Mouse (Mus musculus): ENCODE data around the gene Rnf182. TPM values are rescaled to one million over a fixed set of nuclear protein-coding genes. Genes with fewer than 3 reads are reported as not detected.

Gene Rnf182
- polyA plus RNA-seq, 1 experiment from 2014 or later, result 4.3 TPM

DNA sequence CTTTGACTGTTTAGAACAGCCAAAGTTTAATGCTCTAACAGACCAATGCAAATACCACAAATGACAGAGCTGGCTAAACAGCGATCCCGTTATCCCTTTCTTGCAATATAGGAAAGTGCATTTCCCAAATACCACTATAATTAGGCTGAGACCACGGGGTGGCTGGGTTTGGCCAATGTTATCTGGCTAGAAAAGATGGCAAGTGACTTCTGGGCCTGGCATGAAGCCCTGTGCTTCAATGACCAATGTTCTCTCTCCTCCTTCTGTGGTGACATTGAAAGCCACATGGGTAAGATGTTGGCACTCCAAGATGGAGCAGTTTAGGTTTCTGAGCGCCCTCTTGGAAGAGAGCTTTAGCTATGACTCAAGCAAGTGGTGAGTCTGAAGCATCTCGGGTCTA, 100.0 kb downstream of the Rnf182 start:
- Histone ChIP-seq H3K9ac (ENCODE audit: low read depth, low read length) (no peak overlapping the region), H3K4me2 (no peak overlapping the region), H3K27me3 (ENCODE audit: control insufficient read depth, insufficient read depth, low read length) (peaks cover 3% of the 10 kb centered on the region; the same call in 1 of the 2 replicates), H3K9me3 (replicated peaks; ENCODE audit: control insufficient read depth, low read length) (no peaks in the 10 kb centered on the region), H3K4me3 (ENCODE audit: low read depth, low read length) (no peak overlapping the region), H3K4me1 (ENCODE audit: control insufficient read depth, insufficient read depth, low read length) (peaks cover 10% of the 10 kb centered on the region; the same call in 1 of the 2 replicates), H3K36me3 (ENCODE audit: control insufficient read depth, insufficient read depth, low read length) (no peaks in the 10 kb centered on the region), H3K27ac (ENCODE audit: low read depth, low read length) (no peak overlapping the region)
- ATAC-seq (replicated peaks; ENCODE audit: insufficient number of reproducible peaks, low FRiP score, low TSS enrichment), result no peak
- WGBS (ENCODE audit: insufficient replicate concordance), result 83% methylated on average over 5 of the region's 5 CpGs

DNA sequence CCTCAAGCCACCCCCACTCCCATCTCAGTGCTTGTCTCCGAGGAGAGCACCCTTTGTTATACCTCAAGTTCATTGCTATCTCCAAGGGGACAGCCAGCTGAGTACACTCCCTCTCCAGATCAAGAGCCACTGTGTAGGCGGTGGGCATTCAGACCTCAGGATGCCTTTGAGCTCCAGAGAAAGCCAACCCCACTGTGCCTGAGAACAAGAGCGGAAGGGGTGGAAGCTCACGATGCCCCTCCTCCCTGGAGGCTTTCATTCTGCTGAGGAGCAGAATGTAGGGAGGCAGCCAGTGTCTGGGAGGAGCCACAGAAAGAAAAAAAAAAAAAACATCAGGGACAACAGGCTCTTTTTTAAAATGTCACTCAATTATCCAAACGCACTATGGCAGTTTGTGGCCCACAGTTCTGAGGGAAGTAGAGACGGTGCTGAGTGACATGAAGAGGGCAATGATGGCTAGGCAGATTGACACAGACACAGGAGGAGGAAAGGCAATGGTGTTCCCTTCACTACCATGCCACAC, 101.1 kb downstream of the Rnf182 start:
- H3K27me3 ChIP-seq (ENCODE audit: control insufficient read depth, insufficient read depth, low read length), result peaks cover 3% of the 10 kb centered on the region; the same call in 1 of the 2 replicates
- no peaks in the 10 kb centered on the region for H3K9me3 ChIP-seq (replicated peaks; ENCODE audit: control insufficient read depth, low read length)
- no peak overlapping the region for H3K4me2 ChIP-seq
- no peak overlapping the region for H3K27ac ChIP-seq (ENCODE audit: low read depth, low read length)
- H3K4me1 ChIP-seq (ENCODE audit: control insufficient read depth, insufficient read depth, low read length), result peaks cover 11% of the 10 kb centered on the region; the same call in 1 of the 2 replicates
- no peaks in the 10 kb centered on the region for H3K36me3 ChIP-seq (ENCODE audit: control insufficient read depth, insufficient read depth, low read length)
- ATAC-seq (replicated peaks; ENCODE audit: insufficient number of reproducible peaks, low FRiP score, low TSS enrichment), result no peak
- H3K4me3 ChIP-seq (ENCODE audit: low read depth, low read length), result no peak overlapping the region
- 57% methylated on average over 6 of the region's 6 CpGs for WGBS (ENCODE audit: insufficient replicate concordance)
- no peak overlapping the region for H3K9ac ChIP-seq (ENCODE audit: low read depth, low read length)

DNA sequence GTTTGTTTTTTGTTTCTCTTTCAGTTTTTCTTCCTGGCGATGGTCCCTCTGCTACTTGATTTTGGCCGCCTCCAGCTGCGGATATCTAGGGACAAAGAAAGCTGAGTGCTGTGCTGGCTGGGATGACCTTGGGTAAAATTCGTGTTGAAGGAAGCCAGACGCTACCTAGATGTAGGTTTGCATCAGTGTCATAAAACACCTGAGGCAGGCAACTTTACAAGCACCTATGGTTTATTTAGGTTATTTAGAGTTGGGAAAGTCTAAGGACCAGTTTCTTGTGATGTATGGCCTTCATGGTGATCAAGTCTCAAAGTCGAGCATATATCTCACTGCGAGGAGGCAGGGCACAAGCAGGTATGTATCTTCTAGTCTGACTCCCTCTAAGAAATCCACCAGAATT, 102.7 kb downstream of the Rnf182 start:
- Histone ChIP-seq H3K27me3 (ENCODE audit: control insufficient read depth, insufficient read depth, low read length) (no peaks in the 10 kb centered on the region), H3K4me2 (no peak overlapping the region), H3K4me3 (ENCODE audit: low read depth, low read length) (no peak overlapping the region), H3K27ac (ENCODE audit: low read depth, low read length) (no peak overlapping the region), H3K36me3 (ENCODE audit: control insufficient read depth, insufficient read depth, low read length) (no peaks in the 10 kb centered on the region), H3K9ac (ENCODE audit: low read depth, low read length) (no peak overlapping the region), H3K4me1 (ENCODE audit: control insufficient read depth, insufficient read depth, low read length) (peaks cover 11% of the 10 kb centered on the region; the same call in 1 of the 2 replicates), H3K9me3 (replicated peaks; ENCODE audit: control insufficient read depth, low read length) (no peaks in the 10 kb centered on the region)
- WGBS (ENCODE audit: insufficient replicate concordance), result 87% methylated on average over 7 of the region's 7 CpGs
- no peak for ATAC-seq (replicated peaks; ENCODE audit: insufficient number of reproducible peaks, low FRiP score, low TSS enrichment)

DNA sequence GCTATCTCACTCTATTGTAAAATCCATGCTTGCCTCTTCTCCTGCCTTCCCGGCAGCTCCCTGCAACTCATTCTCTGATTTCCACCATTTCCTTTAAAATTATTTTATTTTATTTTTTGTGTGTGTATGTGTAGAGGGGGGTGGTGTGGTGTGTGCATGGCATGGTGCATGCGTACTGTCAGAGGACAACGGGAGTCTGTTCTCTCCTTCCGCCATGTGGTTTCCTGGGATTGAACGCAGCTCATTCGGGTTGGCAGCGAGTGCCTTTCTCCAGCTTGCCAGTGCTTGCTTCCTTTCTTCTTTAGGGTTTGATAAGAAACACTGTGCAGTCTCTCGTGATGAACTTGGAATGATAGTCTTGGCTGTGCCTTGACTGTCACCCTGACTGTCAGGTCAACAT, 105.0 kb downstream of the Rnf182 start:
- ATAC-seq (replicated peaks; ENCODE audit: insufficient number of reproducible peaks, low FRiP score, low TSS enrichment), result no peak

More for the DNA sequence above, 105.0 kb downstream of the Rnf182 start:
- H3K4me1 ChIP-seq (ENCODE audit: control insufficient read depth, insufficient read depth, low read length), result peaks cover 11% of the 10 kb centered on the region; the same call in 1 of the 2 replicates
- no peak overlapping the region for H3K4me3 ChIP-seq (ENCODE audit: low read depth, low read length)
- no peak overlapping the region for H3K9ac ChIP-seq (ENCODE audit: low read depth, low read length)
- no peak overlapping the region for H3K27ac ChIP-seq (ENCODE audit: low read depth, low read length)
- no peaks in the 10 kb centered on the region for H3K27me3 ChIP-seq (ENCODE audit: control insufficient read depth, insufficient read depth, low read length)
- H3K9me3 ChIP-seq (replicated peaks; ENCODE audit: control insufficient read depth, low read length), result no peaks in the 10 kb centered on the region
- 39% methylated on average over 8 of the region's 8 CpGs for WGBS (ENCODE audit: insufficient replicate concordance)
- H3K4me2 ChIP-seq, result no peak overlapping the region
- no peaks in the 10 kb centered on the region for H3K36me3 ChIP-seq (ENCODE audit: control insufficient read depth, insufficient read depth, low read length)

Other genes with a start within 250 kb of the Rnf182 start
- gene Nol7, start 217.3 kb upstream of the Rnf182 start, polyA plus RNA-seq (2014; fragmentation: Nextera tagmentation; extraction: Ambion mirVana), result 141 and 151 TPM in 2 replicates
- gene Ranbp9, start 134.4 kb upstream of the Rnf182 start, polyA plus RNA-seq (2014; fragmentation: Nextera tagmentation; extraction: Ambion mirVana), result 8.8 and 12.2 TPM in 2 replicates
- gene Mcur1, start 55.5 kb upstream of the Rnf182 start, polyA plus RNA-seq (2014; fragmentation: Nextera tagmentation; extraction: Ambion mirVana), result 14.5 and 19.0 TPM in 2 replicates
- 2.2 and 2.4 TPM in 2 replicates for gene Cd83, start 169.1 kb downstream of the Rnf182 start, polyA plus RNA-seq (2014; fragmentation: Nextera tagmentation; extraction: Ambion mirVana)